Mouse (Mus musculus) neural tube, embryonic 11.5 days (tissue): ENCODE data around the gene Tdrd12. TPM values are rescaled to one million over a fixed set of nuclear protein-coding genes. Genes with fewer than 3 reads are reported as not detected.

Source experiments
- ATAC-seq: fragments of 200-750 bp; cut with Nextera tagmentation; 2 replicates; pipeline ENCODE4 v1.8.0; 2017; ENCODE audit warnings: moderate number of reproducible peaks, mild to moderate bottlenecking, moderate TSS enrichment, moderate library complexity; ENCODE audit not compliant: insufficient read depth, low FRiP score, low TSS enrichment
- DNase-seq: peaks from one replicate; pipeline ENCODE4 v3.0.0-alpha.2; 2015; ENCODE audit warnings: low spot score
- H3K27ac ChIP-seq: fragments of 300-500 bp; sonication (generic); 2 replicates; pipeline ENCODE4 v1.5.1; 2014; ENCODE audit warnings: low read depth, mild to moderate bottlenecking, low read length
- H3K27me3 ChIP-seq: fragments of 300-500 bp; sonication (generic); 2 replicates; pipeline ENCODE4 v1.6.1; 2014; ENCODE audit warnings: mild to moderate bottlenecking, low read length, mixed read lengths; ENCODE audit not compliant: control insufficient read depth, insufficient read depth
- H3K36me3 ChIP-seq: fragments of 300-500 bp; sonication (generic); 2 replicates; pipeline ENCODE4 v1.6.1; 2014; ENCODE audit warnings: mild to moderate bottlenecking, low read length, moderate library complexity, mixed read lengths; ENCODE audit not compliant: control insufficient read depth, insufficient read depth
- H3K4me1 ChIP-seq: fragments of 300-500 bp; sonication (generic); 2 replicates; pipeline ENCODE4 v1.6.1; 2014; ENCODE audit warnings: low read length, mixed read lengths; ENCODE audit not compliant: control insufficient read depth, insufficient read depth
- H3K4me2 ChIP-seq: fragments of 300-500 bp; sonication (generic); 2 replicates; pipeline ENCODE4 v1.6.1; 2014; ENCODE audit warnings: low read depth, mild to moderate bottlenecking, moderate library complexity
- H3K4me3 ChIP-seq: fragments of 300-500 bp; sonication (generic); 2 replicates; pipeline ENCODE4 v1.5.1; 2014; ENCODE audit warnings: low read depth, low read length
- H3K9ac ChIP-seq: fragments of 300-500 bp; sonication (generic); 2 replicates; pipeline ENCODE4 v1.6.1; 2014; ENCODE audit warnings: mild to moderate bottlenecking, low read length
- H3K9me3 ChIP-seq: fragments of 300-500 bp; sonication (generic); 2 replicates; pipeline ENCODE4 v1.6.1; 2016; ENCODE audit warnings: low read length; ENCODE audit not compliant: control insufficient read depth
- WGBS: fragments of 180-500 bp; shearing (Covaris S2); extraction: QIAGEN DNeasy Blood & Tissue Kit; methylation state at CpG from one replicate; pipeline ENCODE4 v1.1.7; 2014; 5-methylcytosine and 5-hydroxymethylcytosine counted together
- polyA plus RNA-seq: library from polyadenylated mRNA; unstranded; fragments of >200 nt; fragmentation: Nextera tagmentation; extraction: Ambion mirVana; gene quantifications from 2 replicates; pipeline ENCODE4 v1.2.1, GENCODE M21; 2014

The Tdrd12 gene
- polyA plus RNA-seq, 1 experiment from 2014 or later: 0.11 TPM

- H3K27ac ChIP-seq: no peak overlapping the region
- DNase-seq (no peak), ATAC-seq (no peak)
- H3K4me1 ChIP-seq: no peaks in the 10 kb centered on the region
- no peaks in the 10 kb centered on the region for H3K36me3 ChIP-seq
- H3K27me3 ChIP-seq: no peaks in the 10 kb centered on the region
- no peaks in the 10 kb centered on the region for H3K9me3 ChIP-seq
- no peak overlapping the region for H3K4me2 ChIP-seq
- WGBS: 87% methylated on average over 2 of the region's 2 CpGs
- no peak overlapping the region for H3K4me3 ChIP-seq
- H3K9ac ChIP-seq: no peak overlapping the region
Observed at GRCm38 (mm10) chr7:35485126-35485525, 52.4 kb downstream of the Tdrd12 start.

DNA sequence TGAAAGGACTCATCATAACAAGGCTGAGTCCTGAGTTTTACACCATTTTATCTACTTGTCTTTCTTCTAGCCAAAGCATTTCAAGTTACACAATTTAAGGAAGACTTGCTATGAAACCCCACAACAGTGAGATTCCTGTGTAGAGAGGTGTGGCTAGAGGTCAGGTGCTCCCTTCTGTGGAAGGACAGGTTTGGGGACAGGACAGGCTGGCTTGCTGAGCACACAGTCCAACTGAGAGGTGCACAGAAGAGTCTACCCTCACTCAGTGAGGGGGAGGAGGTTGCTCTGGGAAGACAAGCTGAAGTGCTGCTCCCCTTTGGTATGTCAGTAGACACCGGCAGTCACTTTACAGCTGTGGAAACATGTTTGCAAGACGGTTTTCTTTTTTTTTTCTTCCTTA, 61.1 kb downstream of the Tdrd12 start:
- H3K36me3 ChIP-seq: no peaks in the 10 kb centered on the region
- no peak overlapping the region for H3K4me2 ChIP-seq
- H3K9ac ChIP-seq: no peak overlapping the region
- H3K27ac ChIP-seq: no peak overlapping the region
- no peaks in the 10 kb centered on the region; the same call in 1 of the 2 replicates for H3K9me3 ChIP-seq
- H3K4me1 ChIP-seq: no peaks in the 10 kb centered on the region
- 93% methylated on average over 2 of the region's 2 CpGs for WGBS
- no peak for DNase-seq
- no peaks in the 10 kb centered on the region for H3K27me3 ChIP-seq
- no peak overlapping the region for H3K4me3 ChIP-seq
- no peak for ATAC-seq

GRCm38 (mm10) chr7:35470794-35471193, 66.8 kb downstream of the Tdrd12 start:
- H3K9ac ChIP-seq: no peak overlapping the region
- H3K36me3 ChIP-seq: no peaks in the 10 kb centered on the region
- 60% methylated on average over 4 of the region's 4 CpGs for WGBS
- DNase-seq: no peak
- H3K4me1 ChIP-seq: no peaks in the 10 kb centered on the region
- H3K27ac ChIP-seq: no peak overlapping the region
- H3K27me3 ChIP-seq: no peaks in the 10 kb centered on the region
- ATAC-seq: no peak
- no peak overlapping the region for H3K4me2 ChIP-seq
- H3K9me3 ChIP-seq: no peaks in the 10 kb centered on the region; the same call in 1 of the 2 replicates
- no peak overlapping the region for H3K4me3 ChIP-seq

DNA sequence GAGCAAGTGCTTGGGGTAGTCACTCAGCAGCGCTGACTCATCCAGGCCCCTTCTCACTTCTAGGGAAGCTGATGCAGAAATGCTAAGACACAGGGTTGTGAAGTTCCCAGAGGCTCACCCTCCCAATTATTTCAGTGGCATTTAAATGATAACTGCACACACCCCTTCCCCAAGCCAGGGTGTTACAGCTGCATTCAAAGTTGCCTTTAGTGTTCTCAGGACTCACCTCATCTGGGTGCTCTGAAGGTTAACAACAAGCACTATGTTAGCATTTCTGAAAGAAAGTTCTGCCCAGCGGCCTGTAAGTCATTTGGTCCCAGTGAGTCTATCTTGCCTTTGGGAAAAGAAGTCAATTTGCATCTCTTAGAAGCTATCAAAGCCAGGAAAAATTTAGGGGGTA, 69.7 kb downstream of the Tdrd12 start:
- 57% methylated on average over 2 of the region's 2 CpGs for WGBS
- no peak for DNase-seq

GRCm38 (mm10) chr7:35465027-35465426, 72.5 kb downstream of the Tdrd12 start:
- H3K9ac ChIP-seq: no peak overlapping the region
- no peak overlapping the region for H3K27ac ChIP-seq
- H3K4me1 ChIP-seq: no peaks in the 10 kb centered on the region
- ATAC-seq (no peak), DNase-seq (no peak)
- H3K27me3 ChIP-seq: no peaks in the 10 kb centered on the region
- no peak overlapping the region for H3K4me2 ChIP-seq
- WGBS: 96% methylated on average over 5 of the region's 5 CpGs
- no peaks in the 10 kb centered on the region for H3K36me3 ChIP-seq
- no peak overlapping the region for H3K4me3 ChIP-seq
- no peaks in the 10 kb centered on the region for H3K9me3 ChIP-seq

More for the DNA sequence above, 69.7 kb downstream of the Tdrd12 start:
- H3K9me3 ChIP-seq: no peaks in the 10 kb centered on the region
- no peak overlapping the region for H3K9ac ChIP-seq
- no peaks in the 10 kb centered on the region for H3K36me3 ChIP-seq
- no peak overlapping the region for H3K27ac ChIP-seq
- H3K4me2 ChIP-seq: no peak overlapping the region
- no peak for ATAC-seq
- H3K4me3 ChIP-seq: no peak overlapping the region
- H3K27me3 ChIP-seq: no peaks in the 10 kb centered on the region
- H3K4me1 ChIP-seq: no peaks in the 10 kb centered on the region

DNA sequence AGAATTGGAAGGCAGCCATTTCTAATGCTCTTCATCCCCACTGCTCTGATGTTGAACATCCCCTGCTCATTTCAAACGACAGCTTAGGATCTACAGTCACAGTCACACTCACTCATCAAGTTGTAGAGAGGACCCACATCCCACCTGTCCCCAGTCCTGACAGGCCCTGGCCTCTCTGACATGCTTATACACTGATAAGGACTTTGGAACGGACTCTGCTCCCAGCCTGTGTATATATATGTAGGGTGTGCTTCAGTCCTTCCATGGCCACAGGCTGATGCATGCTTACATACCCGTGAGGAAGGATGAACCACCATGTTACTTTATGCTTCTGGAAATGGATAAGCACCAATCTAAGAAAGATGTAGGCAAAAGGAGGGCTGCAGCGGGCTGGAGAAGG, 76.6 kb downstream of the Tdrd12 start:
- Histone ChIP-seq H3K9me3 (no peaks in the 10 kb centered on the region), H3K36me3 (no peaks in the 10 kb centered on the region), H3K4me1 (no peaks in the 10 kb centered on the region), H3K9ac (no peak overlapping the region), H3K4me2 (no peak overlapping the region), H3K27me3 (no peaks in the 10 kb centered on the region), H3K4me3 (no peak overlapping the region), H3K27ac (no peak overlapping the region)
- ATAC-seq (no peak), DNase-seq (no peak)
- 85% methylated on average over 4 of the region's 4 CpGs for WGBS

DNA sequence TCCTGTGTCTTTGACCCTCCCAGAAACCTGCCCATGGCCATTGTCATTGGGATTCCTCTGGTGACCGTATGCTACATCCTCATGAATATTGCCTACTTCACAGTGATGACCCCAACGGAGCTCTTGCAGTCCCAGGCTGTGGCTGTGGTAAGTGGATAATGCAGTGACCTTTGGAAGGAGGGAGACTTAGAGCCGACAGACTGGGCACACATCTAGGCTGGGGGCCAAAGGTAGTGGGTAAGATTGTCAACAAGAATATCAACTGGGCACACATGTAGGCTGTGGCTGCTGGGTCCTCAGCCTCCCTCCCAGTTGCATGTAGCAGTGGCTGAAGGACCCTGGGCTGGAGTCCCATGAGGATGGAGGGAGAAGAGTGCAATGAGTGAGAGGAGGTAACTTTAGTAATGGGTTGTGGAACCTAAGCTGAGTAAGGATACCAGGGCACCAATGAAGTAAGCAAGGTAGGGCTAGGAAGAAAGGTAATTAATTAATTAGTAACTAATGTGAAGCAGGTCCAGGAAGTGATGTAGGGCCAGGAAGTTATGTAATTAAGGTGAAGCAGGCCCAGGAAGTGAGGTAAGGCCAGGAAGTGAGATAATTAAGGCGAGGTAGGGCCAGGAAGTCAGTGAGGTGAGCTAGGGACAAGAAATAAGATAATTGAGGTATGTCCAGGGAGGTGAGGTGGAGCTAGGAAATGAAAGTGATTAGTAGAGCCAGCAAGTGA, 81.3 kb downstream of the Tdrd12 start:
- Histone ChIP-seq H3K4me2 (no peak overlapping the region), H3K9me3 (no peaks in the 10 kb centered on the region), H3K4me3 (no peak overlapping the region), H3K27ac (no peak overlapping the region), H3K4me1 (no peaks in the 10 kb centered on the region), H3K9ac (no peak overlapping the region), H3K27me3 (no peaks in the 10 kb centered on the region), H3K36me3 (no peaks in the 10 kb centered on the region)
- ATAC-seq (no peak), DNase-seq (no peak)
- 81% methylated on average over 4 of the region's 4 CpGs for WGBS

- Histone ChIP-seq H3K27me3 (no peaks in the 10 kb centered on the region), H3K4me2 (no peak overlapping the region), H3K9me3 (no peaks in the 10 kb centered on the region), H3K4me3 (no peak overlapping the region), H3K27ac (no peak overlapping the region), H3K36me3 (no peaks in the 10 kb centered on the region), H3K4me1 (no peaks in the 10 kb centered on the region), H3K9ac (no peak overlapping the region)
- DNase-seq: no peak
- ATAC-seq: no peak
- 82% methylated on average over 7 of the region's 7 CpGs for WGBS
Observed at GRCm38 (mm10) chr7:35448867-35449266, 88.7 kb downstream of the Tdrd12 start.

DNA sequence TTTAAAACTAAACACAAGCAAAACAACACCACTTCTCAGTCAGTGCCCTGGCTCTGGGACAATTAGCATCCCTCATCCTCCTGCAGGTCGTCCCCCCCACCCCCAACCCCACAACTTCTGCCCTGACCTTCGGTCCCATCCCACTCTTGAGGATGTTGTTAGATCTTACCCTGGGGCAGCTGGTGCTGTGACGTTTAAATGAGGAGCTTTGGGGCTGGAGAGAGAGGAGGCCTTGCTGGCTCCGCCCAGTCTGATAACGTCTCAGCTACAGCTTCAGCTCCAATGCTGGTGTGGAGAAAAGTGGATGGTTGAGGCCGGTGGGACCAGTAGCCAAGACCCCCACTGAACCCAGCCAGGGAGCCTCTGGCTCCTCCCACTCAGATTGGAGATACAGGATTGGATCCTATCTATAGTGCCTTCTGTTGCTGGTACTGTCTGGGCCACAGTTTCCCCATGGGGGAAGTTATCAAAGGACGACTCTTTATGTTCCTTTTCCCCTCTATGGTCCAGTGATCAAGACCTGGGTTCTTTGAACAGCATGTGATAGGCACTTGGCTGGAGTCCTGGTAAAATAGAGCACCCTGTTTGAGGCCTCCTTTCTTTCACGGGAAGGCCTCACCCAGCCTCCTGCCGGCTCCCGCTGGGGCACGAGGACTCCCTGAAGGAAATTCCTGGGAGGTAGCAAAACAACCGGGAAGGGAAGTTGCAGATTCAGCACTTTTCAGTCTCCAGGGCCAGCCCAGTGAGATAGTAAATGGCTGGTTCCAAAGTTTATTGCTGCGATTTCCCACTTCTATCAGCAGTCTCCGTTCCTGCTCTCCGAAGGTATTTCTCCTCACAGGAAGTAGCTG, 89.3 kb downstream of the Tdrd12 start, which contains the start of gene Slc7a9:
Slc7a9 (plus strand) TSS at position 801 of the 851 bp plus-strand sequence.
- Histone ChIP-seq H3K27ac (no peak within 1 kb of the TSS), H3K9me3 (no peaks in the 10 kb centered on the region), H3K4me3 (no peak within 1 kb of the TSS), H3K36me3 (no peaks in the 10 kb centered on the region), H3K9ac (no peak within 1 kb of the TSS), H3K4me1 (no peaks in the 10 kb centered on the region), H3K27me3 (no peaks in the 10 kb centered on the region), H3K4me2 (no peak within 1 kb of the TSS)
- WGBS: 27% methylated on average over 15 of the region's 15 CpGs
- DNase-seq (no peak), ATAC-seq (no peak)
